Mouse (Mus musculus): ENCODE data around the gene Nell1. TPM values are rescaled to one million over a fixed set of nuclear protein-coding genes. Genes with fewer than 3 reads are reported as not detected.
"Not testable (repeated sequence)": the region's sequence is repeated elsewhere in the genome, so short reads cannot be mapped to it uniquely, and the experiment has no call there.

Gene Nell1
- polyA plus RNA-seq (2014; fragmentation: Nextera tagmentation; extraction: Ambion mirVana) = 7.8 and 14.6 TPM in 2 replicates

GRCm38 (mm10) chr7:49974841-49975440 lies at the start of gene Nell1:
Nell1 (plus strand) TSS chr7:49974864.
- WGBS = under 1% methylated on average over 49 of the region's 52 CpGs
- peak; percentile 70 for ATAC-seq (ENCODE audit: low FRiP score, low TSS enrichment)
- peaks cover 24% of the 10 kb centered on the region for H3K27me3 ChIP-seq (ENCODE audit: control insufficient read depth, insufficient read depth, low read length)

DNA sequence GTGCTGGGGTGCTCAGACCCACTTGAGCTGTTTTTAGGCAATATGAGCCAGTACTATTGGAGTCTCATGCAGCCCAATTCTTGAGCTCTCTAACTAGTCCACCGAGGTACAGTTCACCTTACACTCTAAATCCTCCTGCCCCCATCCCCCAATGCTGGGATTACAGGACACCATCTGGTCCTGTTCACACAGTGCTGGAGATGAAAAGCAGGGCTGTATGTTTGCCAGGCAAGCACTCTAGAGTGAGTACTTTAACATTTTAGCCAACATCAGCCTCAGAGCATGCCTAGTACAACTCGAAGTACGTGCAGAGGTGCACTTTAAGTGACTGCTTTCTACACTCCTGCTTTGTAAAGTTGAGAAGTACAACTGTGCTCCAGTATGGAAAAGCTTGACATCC lies 46.1 kb upstream of the Nell1 start:
- no peaks in the 10 kb centered on the region for H3K36me3 ChIP-seq (ENCODE audit: control insufficient read depth, insufficient read depth, low read length)
- H3K9me3 ChIP-seq (ENCODE audit: control insufficient read depth, low read length) = no peaks in the 10 kb centered on the region
- H3K4me1 ChIP-seq (ENCODE audit: control insufficient read depth, insufficient read depth, low read length) = no peaks in the 10 kb centered on the region
- no peak overlapping the region for H3K4me2 ChIP-seq (replicated peaks; ENCODE audit: low read depth, low read length)
- no peaks in the 10 kb centered on the region for H3K27me3 ChIP-seq (ENCODE audit: control insufficient read depth, insufficient read depth, low read length)
- 72% methylated on average over 3 of the region's 3 CpGs for WGBS
- H3K9ac ChIP-seq (ENCODE audit: low read depth, low read length) = no peak overlapping the region
- H3K4me3 ChIP-seq (ENCODE audit: low read length) = no peak overlapping the region
- H3K27ac ChIP-seq (ENCODE audit: low read depth, low read length) = no peak overlapping the region
- ATAC-seq (ENCODE audit: low FRiP score, low TSS enrichment) = no peak

More at GRCm38 (mm10) chr7:49974841-49975440, at the start of gene Nell1:
- Histone ChIP-seq H3K9me3 (ENCODE audit: control insufficient read depth, low read length) (no peaks in the 10 kb centered on the region), H3K4me1 (ENCODE audit: control insufficient read depth, insufficient read depth, low read length) (peaks cover 10% of the 10 kb centered on the region), H3K36me3 (ENCODE audit: control insufficient read depth, insufficient read depth, low read length) (no peaks in the 10 kb centered on the region), H3K4me2 (replicated peaks; ENCODE audit: low read depth, low read length) (peak within 1 kb of the TSS; percentile 96), H3K9ac (ENCODE audit: low read depth, low read length) (peak within 1 kb of the TSS; percentile 53), H3K4me3 (ENCODE audit: low read length) (peak within 1 kb of the TSS; percentile 60), H3K27ac (ENCODE audit: low read depth, low read length) (no peak within 1 kb of the TSS)

GRCm38 (mm10) chr7:49929999-49930398 lies 44.7 kb upstream of the Nell1 start:
- no peak overlapping the region for H3K4me2 ChIP-seq (replicated peaks; ENCODE audit: low read depth, low read length)
- no peak overlapping the region for H3K9ac ChIP-seq (ENCODE audit: low read depth, low read length)
- H3K4me1 ChIP-seq (ENCODE audit: control insufficient read depth, insufficient read depth, low read length) = no peaks in the 10 kb centered on the region
- H3K27ac ChIP-seq (ENCODE audit: low read depth, low read length) = no peak overlapping the region
- no peaks in the 10 kb centered on the region for H3K27me3 ChIP-seq (ENCODE audit: control insufficient read depth, insufficient read depth, low read length)
- no peaks in the 10 kb centered on the region for H3K36me3 ChIP-seq (ENCODE audit: control insufficient read depth, insufficient read depth, low read length)
- no peak overlapping the region for H3K4me3 ChIP-seq (ENCODE audit: low read length)
- 37% methylated on average over 4 of the region's 4 CpGs for WGBS
- no peaks in the 10 kb centered on the region for H3K9me3 ChIP-seq (ENCODE audit: control insufficient read depth, low read length)
- 0 out of 2 replicates have a peak, but pooled peaks have one; percentile 42 for ATAC-seq (ENCODE audit: low FRiP score, low TSS enrichment)

- H3K4me2 ChIP-seq (replicated peaks; ENCODE audit: low read depth, low read length); H3K4me3 ChIP-seq (ENCODE audit: low read length); H3K9ac ChIP-seq (ENCODE audit: low read depth, low read length); H3K36me3 ChIP-seq (ENCODE audit: control insufficient read depth, insufficient read depth, low read length); H3K27ac ChIP-seq (ENCODE audit: low read depth, low read length); H3K4me1 ChIP-seq (ENCODE audit: control insufficient read depth, insufficient read depth, low read length); H3K27me3 ChIP-seq (ENCODE audit: control insufficient read depth, insufficient read depth, low read length); H3K9me3 ChIP-seq (ENCODE audit: control insufficient read depth, low read length); ATAC-seq (ENCODE audit: low FRiP score, low TSS enrichment): not testable (repeated sequence)
- 86% methylated on average over 14 of the region's 14 CpGs for WGBS
Observed at GRCm38 (mm10) chr7:49933386-49934115, 41.1 kb upstream of the Nell1 start.

GRCm38 (mm10) chr7:49936821-49937220 lies 37.8 kb upstream of the Nell1 start:
- H3K4me3 ChIP-seq (ENCODE audit: low read length) = no peak overlapping the region
- WGBS = 89% methylated on average over 3 of the region's 3 CpGs
- H3K27me3 ChIP-seq (ENCODE audit: control insufficient read depth, insufficient read depth, low read length) = no peaks in the 10 kb centered on the region
- no peak overlapping the region for H3K27ac ChIP-seq (ENCODE audit: low read depth, low read length)
- no peaks in the 10 kb centered on the region for H3K9me3 ChIP-seq (ENCODE audit: control insufficient read depth, low read length)
- H3K4me1 ChIP-seq (ENCODE audit: control insufficient read depth, insufficient read depth, low read length) = no peaks in the 10 kb centered on the region
- no peak for ATAC-seq (ENCODE audit: low FRiP score, low TSS enrichment)
- no peaks in the 10 kb centered on the region for H3K36me3 ChIP-seq (ENCODE audit: control insufficient read depth, insufficient read depth, low read length)
- no peak overlapping the region for H3K4me2 ChIP-seq (replicated peaks; ENCODE audit: low read depth, low read length)
- no peak overlapping the region for H3K9ac ChIP-seq (ENCODE audit: low read depth, low read length)

DNA sequence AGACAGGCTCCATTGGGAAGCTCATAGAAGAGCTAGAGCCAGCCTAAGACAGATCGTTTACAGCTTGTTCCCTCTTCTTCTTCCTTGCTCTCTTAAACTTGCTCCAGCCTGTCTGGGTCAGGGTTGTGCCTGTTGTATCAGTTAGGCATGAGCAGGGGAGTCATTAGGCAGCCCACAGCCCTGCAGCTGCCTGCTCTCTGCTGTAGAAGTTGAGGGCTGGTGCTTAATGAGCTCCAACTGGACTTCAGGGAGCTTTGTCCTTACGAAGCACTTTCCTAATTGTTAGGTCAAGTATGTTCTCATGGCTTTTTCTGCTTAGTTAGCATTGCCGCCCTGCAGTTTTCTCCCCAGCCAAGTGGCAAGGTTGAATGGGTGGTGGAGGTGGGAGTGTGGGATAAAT lies 32.6 kb upstream of the Nell1 start:
- Histone ChIP-seq H3K27me3 (ENCODE audit: control insufficient read depth, insufficient read depth, low read length) (no peaks in the 10 kb centered on the region), H3K9me3 (ENCODE audit: control insufficient read depth, low read length) (no peaks in the 10 kb centered on the region), H3K27ac (ENCODE audit: low read depth, low read length) (no peak overlapping the region), H3K9ac (ENCODE audit: low read depth, low read length) (no peak overlapping the region), H3K4me2 (replicated peaks; ENCODE audit: low read depth, low read length) (no peak overlapping the region), H3K36me3 (ENCODE audit: control insufficient read depth, insufficient read depth, low read length) (no peaks in the 10 kb centered on the region), H3K4me3 (ENCODE audit: low read length) (no peak overlapping the region), H3K4me1 (ENCODE audit: control insufficient read depth, insufficient read depth, low read length) (no peaks in the 10 kb centered on the region)
- ATAC-seq (ENCODE audit: low FRiP score, low TSS enrichment) = peak; percentile 43; the same call in 1 of the 2 replicates
- 68% methylated on average over 3 of the region's 3 CpGs for WGBS

DNA sequence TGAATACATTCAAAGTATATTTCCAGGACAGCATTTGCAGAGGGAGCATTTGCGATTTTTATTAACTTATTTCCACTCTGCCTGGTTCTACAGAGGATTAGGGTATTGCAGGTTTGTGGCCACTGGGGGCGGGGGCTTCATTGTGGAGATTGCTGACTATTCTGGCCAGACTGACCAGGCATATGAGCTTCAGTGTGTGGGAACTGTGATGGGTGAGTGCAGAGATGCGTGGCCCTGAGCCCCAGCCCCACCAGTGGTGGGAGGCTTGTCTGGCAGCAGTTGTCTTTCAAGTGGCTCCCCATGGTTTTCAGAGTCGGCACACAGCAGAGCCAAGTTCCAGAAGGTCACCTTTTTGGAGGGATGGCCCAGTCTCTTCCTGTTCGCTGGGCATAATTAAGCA lies 32.2 kb upstream of the Nell1 start:
- H3K27me3 ChIP-seq (ENCODE audit: control insufficient read depth, insufficient read depth, low read length) = no peaks in the 10 kb centered on the region
- H3K4me1 ChIP-seq (ENCODE audit: control insufficient read depth, insufficient read depth, low read length) = no peaks in the 10 kb centered on the region
- H3K4me2 ChIP-seq (replicated peaks; ENCODE audit: low read depth, low read length) = no peak overlapping the region
- H3K9me3 ChIP-seq (ENCODE audit: control insufficient read depth, low read length) = no peaks in the 10 kb centered on the region
- 0 out of 2 replicates have a peak, but pooled peaks have one; percentile 55 for ATAC-seq (ENCODE audit: low FRiP score, low TSS enrichment)
- WGBS = 57% methylated on average over 5 of the region's 5 CpGs
- H3K27ac ChIP-seq (ENCODE audit: low read depth, low read length) = no peak overlapping the region
- no peaks in the 10 kb centered on the region for H3K36me3 ChIP-seq (ENCODE audit: control insufficient read depth, insufficient read depth, low read length)
- H3K9ac ChIP-seq (ENCODE audit: low read depth, low read length) = no peak overlapping the region
- no peak overlapping the region for H3K4me3 ChIP-seq (ENCODE audit: low read length)

- Histone ChIP-seq H3K36me3 (ENCODE audit: control insufficient read depth, insufficient read depth, low read length) (no peaks in the 10 kb centered on the region), H3K4me1 (ENCODE audit: control insufficient read depth, insufficient read depth, low read length) (no peaks in the 10 kb centered on the region), H3K9me3 (ENCODE audit: control insufficient read depth, low read length) (no peaks in the 10 kb centered on the region), H3K27me3 (ENCODE audit: control insufficient read depth, insufficient read depth, low read length) (no peaks in the 10 kb centered on the region), H3K9ac (ENCODE audit: low read depth, low read length) (no peak overlapping the region), H3K27ac (ENCODE audit: low read depth, low read length) (no peak overlapping the region), H3K4me3 (ENCODE audit: low read length) (no peak overlapping the region), H3K4me2 (replicated peaks; ENCODE audit: low read depth, low read length) (no peak overlapping the region)
- WGBS = 92% methylated on average over 9 of the region's 9 CpGs
- no peak for ATAC-seq (ENCODE audit: low FRiP score, low TSS enrichment)
Observed at GRCm38 (mm10) chr7:49946691-49947090, 28.0 kb upstream of the Nell1 start.

GRCm38 (mm10) chr7:49953546-49954181 lies 21.0 kb upstream of the Nell1 start:
- H3K27me3 ChIP-seq (ENCODE audit: control insufficient read depth, insufficient read depth, low read length) = no peaks in the 10 kb centered on the region

More at GRCm38 (mm10) chr7:49953546-49954181, 21.0 kb upstream of the Nell1 start:
- WGBS = 57% methylated on average over 4 of the region's 4 CpGs
- H3K27ac ChIP-seq (ENCODE audit: low read depth, low read length) = no peak overlapping the region
- no peak for ATAC-seq (ENCODE audit: low FRiP score, low TSS enrichment)
- H3K4me1 ChIP-seq (ENCODE audit: control insufficient read depth, insufficient read depth, low read length) = no peaks in the 10 kb centered on the region
- H3K36me3 ChIP-seq (ENCODE audit: control insufficient read depth, insufficient read depth, low read length) = no peaks in the 10 kb centered on the region
- no peak overlapping the region for H3K4me3 ChIP-seq (ENCODE audit: low read length)
- H3K9ac ChIP-seq (ENCODE audit: low read depth, low read length) = no peak overlapping the region
- no peaks in the 10 kb centered on the region for H3K9me3 ChIP-seq (ENCODE audit: control insufficient read depth, low read length)
- no peak overlapping the region for H3K4me2 ChIP-seq (replicated peaks; ENCODE audit: low read depth, low read length)
